10 mouse cellular contexts compared by ENCODE assay signal in genomic region chr3:89842258-89842657, GRCm38 (mm10). TPM values are rescaled to one million over a fixed set of nuclear protein-coding genes. Genes with fewer than 3 reads are reported as not detected.
DNase-seq lines count a peak whose midpoint lies in the region; ATAC-seq and TF ChIP-seq lines count a peak whose summit lies in the region.
"Had no signal": no experiment of that assay in that cellular context is flagged by ENCODE, and none has a peak within 500 bp of the region (broad histone marks: within the 10 kb centered on the region; RNA-seq: fewer than 3 reads in every experiment).

No protein-coding gene starts in this region.

- no peak overlapping the region for H3K4me2 ChIP-seq in heart, postnatal 0 days (ENCODE audit: low read depth, low read length)
- H3K4me2 ChIP-seq: embryonic facial prominence, embryonic 12.5 days; limb, embryonic 15.5 days had no signal

- no peaks in the 10 kb centered on the region for H3K4me1 ChIP-seq in heart, postnatal 0 days (ENCODE audit: control insufficient read depth, insufficient read depth)
- H3K4me1 ChIP-seq in G1E (ENCODE audit: insufficient read depth, low read depth, low read length), result no peaks in the 10 kb centered on the region
- H3K4me1 ChIP-seq in spleen, adult 2 months (ENCODE audit: control insufficient read depth, insufficient read depth, insufficient read length), result peaks cover 6% of the 10 kb centered on the region; the same call in 1 of the 2 replicates
- H3K4me1 ChIP-seq: embryonic facial prominence, embryonic 12.5 days had no signal

- no peak for TF ChIP-seq POLR2A in spleen, adult 2 months (IDR thresholded peaks at IDR 0.05; ENCODE audit: low read depth, low read length)

- TF ChIP-seq EP300 in heart, postnatal 0 days (IDR thresholded peaks at IDR 0.05; ENCODE audit: low read depth), result no peak

- no peak overlapping the region for H3K27ac ChIP-seq in heart, postnatal 0 days (ENCODE audit: low read depth)
- no peak overlapping the region for H3K27ac ChIP-seq in spleen, adult 2 months (ENCODE audit: insufficient read depth, low read length)
- H3K27ac ChIP-seq: embryonic facial prominence, embryonic 12.5 days had no signal

- H3K27me3 ChIP-seq in heart, postnatal 0 days (ENCODE audit: control insufficient read depth, insufficient read depth, low read length), result no peaks in the 10 kb centered on the region
- 0 out of 2 replicates have a peak, but pooled peaks cover 3% of the 10 kb centered on the region for H3K27me3 ChIP-seq in G1E (ENCODE audit: insufficient read depth, low read length)
- H3K27me3 ChIP-seq in spleen, adult 2 months (ENCODE audit: control insufficient read depth, insufficient read depth, low read length), result no peaks in the 10 kb centered on the region
- H3K27me3 ChIP-seq: embryonic facial prominence, embryonic 12.5 days; limb, embryonic 15.5 days had no signal

- TF ChIP-seq CTCF in heart, postnatal 0 days (IDR thresholded peaks at IDR 0.05; ENCODE audit: low read depth), result peak; percentile 57
- TF ChIP-seq CTCF in G1E (IDR thresholded peaks at IDR 0.05; ENCODE audit: low read depth, low read length), result peak; percentile 38; the same call in 1 of the 2 replicates
- TF ChIP-seq CTCF in spleen, adult 2 months (IDR thresholded peaks at IDR 0.05; ENCODE audit: extremely low read depth, insufficient read depth, insufficient read length, insufficient replicate concordance), result peak; percentile 25; the same call in 1 of the 2 replicates

- intact Hi-C loops in heart, postnatal 25 days (cut with DNase I), result no loop called here

- DNase-seq in heart, postnatal 0 days (ENCODE audit: low spot score), result no peak
- no peak for DNase-seq in heart, postnatal 25 days (ENCODE audit: low spot score)
- DNase-seq in 3T3-L1 (ENCODE audit: low read depth, low spot score) (peak; percentile 59), G1E (ENCODE audit: low spot score) (no peak)
- peak in 1 of 2 experiments; percentile 31 for DNase-seq in spleen, adult 2 months (ENCODE audit: low read depth in 1 of 2, low spot score in 2 of 2)
- DNase-seq in yolk sac, embryonic 10.5 days (ENCODE audit: low spot score), result no peak

- H3K4me3 ChIP-seq in heart, postnatal 0 days (ENCODE audit: low read depth, low read length), result no peak overlapping the region
- H3K4me3 ChIP-seq in G1E (ENCODE audit: low read depth, low read length), result no peak overlapping the region
- no peak overlapping the region for H3K4me3 ChIP-seq in spleen, adult 2 months (ENCODE audit: extremely low read depth, insufficient read depth, insufficient read length)
- H3K4me3 ChIP-seq: embryonic facial prominence, embryonic 12.5 days; limb, embryonic 15.5 days had no signal

- H3K36me3 ChIP-seq in heart, postnatal 0 days (replicated peaks; ENCODE audit: control insufficient read depth, insufficient read depth, low read length), result no peaks in the 10 kb centered on the region
- H3K36me3 ChIP-seq in G1E (replicated peaks), result no peaks in the 10 kb centered on the region
- no peaks in the 10 kb centered on the region for H3K36me3 ChIP-seq in spleen, adult 2 months (ENCODE audit: control insufficient read depth, insufficient read depth, low read length)
- H3K36me3 ChIP-seq: embryonic facial prominence, embryonic 12.5 days; limb, embryonic 15.5 days had no signal

- H3K9ac ChIP-seq in heart, postnatal 0 days (replicated peaks; ENCODE audit: low read depth, low read length), result no peak overlapping the region
- H3K9ac ChIP-seq: embryonic facial prominence, embryonic 12.5 days; limb, embryonic 15.5 days had no signal

- 65% methylated on average over 4 of the region's 4 CpGs for WGBS in heart, postnatal 0 days
- WGBS in spleen, adult 2 months, result 85% methylated on average over 4 of the region's 4 CpGs

- H3K9me3 ChIP-seq in heart, postnatal 0 days (replicated peaks; ENCODE audit: control insufficient read depth, low read length), result no peaks in the 10 kb centered on the region
- peaks cover 2% of the 10 kb centered on the region; the same call in 1 of the 2 replicates for H3K9me3 ChIP-seq in G1E (replicated peaks)
- H3K9me3 ChIP-seq: embryonic facial prominence, embryonic 12.5 days; limb, embryonic 15.5 days had no signal

- no peak for ATAC-seq in heart, postnatal 0 days (ENCODE audit: insufficient read depth, low read depth)
- no peak for ATAC-seq in G1E (ENCODE audit: extremely low read depth, insufficient number of reproducible peaks, low FRiP score, poor library complexity, severe bottlenecking)
- peak; percentile 80; the same call in 1 of the 2 replicates for ATAC-seq in erythroblast, adult 5-6 weeks (replicated peaks; ENCODE audit: low FRiP score, poor library complexity, severe bottlenecking)
- ATAC-seq in cerebellum, adult (ENCODE audit: insufficient number of reproducible peaks, low FRiP score, low TSS enrichment), result no peak

RNA-seq across cellular contexts. Expression of gene She, which starts 11.1 kb away (rescaled TPM):
- 11.9 and 14.1 TPM in 2 replicates for total RNA-seq in heart, postnatal 0 days (2014; rRNA removed; ENCODE audit: low replicate concordance)
- polyA plus RNA-seq in heart, postnatal 0 days (2015; fragmentation: Nextera tagmentation; extraction: Ambion mirVana), result 4.0 and 4.6 TPM in 2 replicates
- total RNA-seq in heart, postnatal 25 days (2021), result 10 to 100 TPM; 12.1 to 14.7 TPM
- total RNA-seq in G1E (2014; fragmentation: Nextera tagmentation) (not detected in 2 replicates), G1E (2017) (0.17 TPM in 1 of 2 replicates, not detected in the other)
- polyA plus RNA-seq in G1E (2012), result not detected in 2 replicates
- total RNA-seq in erythroblast, adult 5-6 weeks (2015; ENCODE audit: low replicate concordance), result not detected in 2 replicates
- 0.14 TPM in 1 of 2 replicates, not detected in the other for total RNA-seq in erythroblast, adult 5-6 weeks (2017; ENCODE audit: low replicate concordance)
- polyA plus RNA-seq in spleen, adult 2 months (2012; rRNA removed), result 1.1 TPM in 2 replicates

Comparison
In these comparisons a context has a peak if more than half of its experiments do, and no peak if none do; other contexts are left out.
1. RNA of gene She, which starts 11.1 kb away (total RNA-seq): 12.1 to 14.7 TPM in heart, postnatal 25 days and 11.9 to 14.1 TPM in heart, postnatal 0 days; 0.17 TPM in G1E and 0.14 TPM in erythroblast, adult 5-6 weeks; every median in the first group is over 10 times any median in the second.
2. Peak in every context shown above with its lines, with median percentiles within 50 percentile points of each other: CTCF ChIP-seq.